Mouse (Mus musculus) heart, embryonic 15.5 days (tissue): ENCODE measurements around the gene Cfap161. TPM values are rescaled to one million over a fixed set of nuclear protein-coding genes. Genes with fewer than 3 reads are reported as not detected.

Experiments
- ATAC-seq: fragments of 200-750 bp; cut with Nextera tagmentation; replicated peaks from 2 replicates; pipeline ENCODE4 v1.8.0; 2017; ENCODE audit warnings: low read depth, moderate TSS enrichment; ENCODE audit not compliant: insufficient number of reproducible peaks, insufficient read depth, low FRiP score
- H3K27ac ChIP-seq: fragments of 300-500 bp; sonication (generic); 2 replicates; pipeline ENCODE4 v1.5.1; 2015; ENCODE audit warnings: mild to moderate bottlenecking, inconsistent platforms
- H3K27me3 ChIP-seq: fragments of 300-500 bp; sonication (generic); 2 replicates; pipeline ENCODE4 v1.6.1; 2015; ENCODE audit warnings: inconsistent platforms
- H3K36me3 ChIP-seq: fragments of 300-500 bp; sonication (generic); 2 replicates; pipeline ENCODE4 v1.6.1; 2015; ENCODE audit warnings: mild to moderate bottlenecking, inconsistent platforms
- H3K4me1 ChIP-seq: fragments of 300-500 bp; sonication (generic); replicated peaks from 2 replicates; pipeline ENCODE4 v1.6.1; 2015; ENCODE audit warnings: inconsistent platforms
- H3K4me2 ChIP-seq: fragments of 300-500 bp; sonication (generic); 2 replicates; pipeline ENCODE4 v1.6.1; 2015; ENCODE audit warnings: inconsistent platforms, mild to moderate bottlenecking, moderate library complexity
- H3K4me3 ChIP-seq: fragments of 300-500 bp; sonication (generic); 2 replicates; pipeline ENCODE4 v1.5.1; 2015; ENCODE audit warnings: mild to moderate bottlenecking, inconsistent platforms
- H3K9ac ChIP-seq: fragments of 300-500 bp; sonication (generic); 2 replicates; pipeline ENCODE4 v1.6.1; 2015; ENCODE audit warnings: mild to moderate bottlenecking, inconsistent platforms
- H3K9me3 ChIP-seq: fragments of 300-500 bp; sonication (generic); replicated peaks from 2 replicates; pipeline ENCODE4 v1.6.1; 2016; ENCODE audit warnings: inconsistent platforms
- WGBS: fragments of 180-500 bp; shearing (Covaris S2); methylation state at CpG from one replicate; pipeline ENCODE4 v1.1.7; 2015; ENCODE audit warnings: mixed read lengths; 5-methylcytosine and 5-hydroxymethylcytosine counted together
- polyA plus RNA-seq: library from polyadenylated mRNA; unstranded; fragments of >200 nt; fragmentation: Nextera tagmentation; extraction: Ambion mirVana; gene quantifications from 2 replicates; pipeline ENCODE4 v1.2.1, GENCODE M21; 2015

The Cfap161 gene
- polyA plus RNA-seq, 1 experiment from 2014 or later: 1.8 TPM

- H3K27me3 ChIP-seq: no peaks in the 10 kb centered on the region
- no peaks in the 10 kb centered on the region for H3K36me3 ChIP-seq
- no peak overlapping the region for H3K9ac ChIP-seq
- H3K4me1 ChIP-seq: peaks cover 33% of the 10 kb centered on the region
- no peak overlapping the region for H3K4me3 ChIP-seq
- H3K4me2 ChIP-seq: peak overlapping the region; percentile 34
- no peak for ATAC-seq
- WGBS: 20% methylated on average over 3 of the region's 3 CpGs
- peak overlapping the region; percentile 86 for H3K27ac ChIP-seq
- H3K9me3 ChIP-seq: no peaks in the 10 kb centered on the region
Measured at GRCm38 (mm10) chr7:83813465-83813864, 18.8 kb upstream of the Cfap161 start.

GRCm38 (mm10) chr7:83813016-83813415 is 18.3 kb upstream of the Cfap161 start:
- no peaks in the 10 kb centered on the region for H3K27me3 ChIP-seq
- peak overlapping the region; percentile 86 for H3K27ac ChIP-seq
- H3K9me3 ChIP-seq: no peaks in the 10 kb centered on the region
- no peak overlapping the region for H3K4me3 ChIP-seq
- peaks cover 33% of the 10 kb centered on the region for H3K4me1 ChIP-seq
- ATAC-seq: no peak
- 69% methylated on average over 6 of the region's 6 CpGs for WGBS
- H3K9ac ChIP-seq: no peak overlapping the region
- no peaks in the 10 kb centered on the region for H3K36me3 ChIP-seq
- no peak overlapping the region for H3K4me2 ChIP-seq

- H3K4me2 ChIP-seq: no peak overlapping the region
- H3K36me3 ChIP-seq: no peaks in the 10 kb centered on the region
- no peak overlapping the region for H3K4me3 ChIP-seq
- peaks cover 33% of the 10 kb centered on the region for H3K4me1 ChIP-seq
- no peak overlapping the region for H3K9ac ChIP-seq
- H3K27ac ChIP-seq: peak overlapping the region; percentile 86
- H3K27me3 ChIP-seq: no peaks in the 10 kb centered on the region
- WGBS: 78% methylated on average over 10 of the region's 10 CpGs
- no peaks in the 10 kb centered on the region for H3K9me3 ChIP-seq
- no peak for ATAC-seq
Measured at GRCm38 (mm10) chr7:83812581-83812980, 17.9 kb upstream of the Cfap161 start.

GRCm38 (mm10) chr7:83811916-83812315 is 17.2 kb upstream of the Cfap161 start:
- no peaks in the 10 kb centered on the region for H3K9me3 ChIP-seq
- WGBS: 71% methylated on average over 8 of the region's 8 CpGs
- peaks cover 33% of the 10 kb centered on the region for H3K4me1 ChIP-seq
- no peaks in the 10 kb centered on the region for H3K36me3 ChIP-seq
- no peak overlapping the region for H3K4me3 ChIP-seq
- no peaks in the 10 kb centered on the region for H3K27me3 ChIP-seq
- H3K9ac ChIP-seq: no peak overlapping the region
- peak overlapping the region; percentile 10; the same call in 1 of the 2 replicates for H3K27ac ChIP-seq
- no peak overlapping the region for H3K4me2 ChIP-seq
- no peak for ATAC-seq

GRCm38 (mm10) chr7:83811461-83811860 is 16.8 kb upstream of the Cfap161 start:
- H3K27me3 ChIP-seq: no peaks in the 10 kb centered on the region
- H3K9ac ChIP-seq: no peak overlapping the region
- 83% methylated on average over 4 of the region's 4 CpGs for WGBS
- no peak for ATAC-seq
- peak overlapping the region; percentile 10 for H3K27ac ChIP-seq
- no peaks in the 10 kb centered on the region for H3K9me3 ChIP-seq
- H3K4me1 ChIP-seq: peaks cover 33% of the 10 kb centered on the region
- H3K4me2 ChIP-seq: no peak overlapping the region
- no peaks in the 10 kb centered on the region for H3K36me3 ChIP-seq
- no peak overlapping the region for H3K4me3 ChIP-seq

- 26% methylated on average over 15 of the region's 15 CpGs for WGBS
- H3K4me1 ChIP-seq: peaks cover 33% of the 10 kb centered on the region
Measured at GRCm38 (mm10) chr7:83810141-83811100, 15.7 kb upstream of the Cfap161 start.

GRCm38 (mm10) chr7:83809715-83810114 is 15.0 kb upstream of the Cfap161 start:
- Histone ChIP-seq H3K9ac (no peak overlapping the region), H3K4me2 (peak overlapping the region; percentile 29; the same call in 1 of the 2 replicates), H3K4me1 (peaks cover 33% of the 10 kb centered on the region), H3K27me3 (no peaks in the 10 kb centered on the region), H3K9me3 (no peaks in the 10 kb centered on the region), H3K27ac (peak overlapping the region; percentile 10), H3K4me3 (no peak overlapping the region), H3K36me3 (no peaks in the 10 kb centered on the region)
- ATAC-seq: no peak
- WGBS: 14% methylated on average over 3 of the region's 3 CpGs

More at GRCm38 (mm10) chr7:83810141-83811100, 15.7 kb upstream of the Cfap161 start:
- no peaks in the 10 kb centered on the region for H3K9me3 ChIP-seq
- no peak overlapping the region for H3K9ac ChIP-seq
- H3K4me3 ChIP-seq: no peak overlapping the region
- H3K36me3 ChIP-seq: no peaks in the 10 kb centered on the region
- peak; percentile 61 for ATAC-seq
- H3K27me3 ChIP-seq: no peaks in the 10 kb centered on the region
- H3K4me2 ChIP-seq: peak overlapping the region; percentile 29; the same call in 1 of the 2 replicates
- H3K27ac ChIP-seq: peak overlapping the region; percentile 10

- Histone ChIP-seq H3K27me3 (no peaks in the 10 kb centered on the region), H3K4me1 (peaks cover 26% of the 10 kb centered on the region), H3K4me3 (no peak overlapping the region), H3K27ac (peak overlapping the region; percentile 14; the same call in 1 of the 2 replicates), H3K9ac (no peak overlapping the region), H3K36me3 (no peaks in the 10 kb centered on the region), H3K9me3 (no peaks in the 10 kb centered on the region), H3K4me2 (no peak overlapping the region)
- no peak for ATAC-seq
- 35% methylated on average over 6 of the region's 6 CpGs for WGBS
Measured at GRCm38 (mm10) chr7:83809060-83809459, 14.4 kb upstream of the Cfap161 start.

GRCm38 (mm10) chr7:83806934-83807333 is 12.3 kb upstream of the Cfap161 start:
- Histone ChIP-seq H3K36me3 (no peaks in the 10 kb centered on the region), H3K9me3 (no peaks in the 10 kb centered on the region), H3K27me3 (no peaks in the 10 kb centered on the region), H3K4me1 (peaks cover 19% of the 10 kb centered on the region), H3K4me2 (no peak overlapping the region), H3K4me3 (no peak overlapping the region), H3K27ac (no peak overlapping the region), H3K9ac (no peak overlapping the region)
- no peak for ATAC-seq
- 46% methylated on average over 6 of the region's 6 CpGs for WGBS

- no peak for ATAC-seq
- H3K27me3 ChIP-seq: no peaks in the 10 kb centered on the region
- no peaks in the 10 kb centered on the region for H3K36me3 ChIP-seq
Measured at GRCm38 (mm10) chr7:83803777-83804176, 9.1 kb upstream of the Cfap161 start.

GRCm38 (mm10) chr7:83802509-83802908 is 7.8 kb upstream of the Cfap161 start:
- no peaks in the 10 kb centered on the region for H3K9me3 ChIP-seq
- H3K36me3 ChIP-seq: no peaks in the 10 kb centered on the region
- H3K9ac ChIP-seq: no peak overlapping the region
- H3K4me2 ChIP-seq: no peak overlapping the region
- WGBS: 54% methylated on average over 7 of the region's 7 CpGs
- no peak for ATAC-seq
- no peak overlapping the region for H3K4me3 ChIP-seq
- no peak overlapping the region for H3K27ac ChIP-seq
- no peaks in the 10 kb centered on the region for H3K27me3 ChIP-seq
- peaks cover 13% of the 10 kb centered on the region for H3K4me1 ChIP-seq

More at GRCm38 (mm10) chr7:83803777-83804176, 9.1 kb upstream of the Cfap161 start:
- Histone ChIP-seq H3K9ac (no peak overlapping the region), H3K4me3 (no peak overlapping the region), H3K4me1 (peaks cover 14% of the 10 kb centered on the region), H3K27ac (no peak overlapping the region), H3K4me2 (no peak overlapping the region), H3K9me3 (no peaks in the 10 kb centered on the region)
- 68% methylated on average over 4 of the region's 4 CpGs for WGBS
